In the genomic region with DNA sequence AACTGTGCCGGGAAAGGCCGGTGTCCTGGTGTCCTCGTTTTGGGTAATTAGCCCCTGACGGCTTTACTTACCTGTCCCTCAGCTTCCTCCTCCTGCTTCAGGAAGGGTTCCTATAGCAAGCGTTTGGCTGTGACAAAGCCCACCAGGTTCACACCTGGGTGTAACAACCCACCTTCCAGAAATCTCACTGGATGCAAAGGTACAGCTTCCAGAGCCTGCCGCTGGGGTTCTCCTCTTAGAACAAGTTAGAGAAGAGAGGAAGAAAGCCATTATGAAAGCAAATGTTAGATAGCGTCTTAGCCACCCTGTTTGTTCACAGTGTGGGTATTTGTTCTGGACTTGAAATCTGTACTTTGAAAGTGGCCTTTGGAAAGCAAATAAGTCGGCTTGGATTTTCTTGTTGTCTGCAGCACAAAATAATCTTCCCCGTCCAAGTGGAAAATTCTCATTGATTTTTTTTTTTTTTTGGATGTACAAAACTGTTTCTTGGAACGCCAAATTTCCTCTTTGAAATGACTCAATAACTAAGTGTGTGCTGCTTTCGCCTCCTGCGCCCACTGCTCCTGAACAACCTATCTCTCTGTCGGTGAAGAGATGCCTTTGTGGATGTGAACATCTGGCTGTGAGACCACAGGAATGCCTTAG, we compare ENCODE assay signal across 13 mouse cellular contexts.
"Had no signal": no experiment of that assay in that cellular context is flagged by ENCODE, and none has a peak within 500 bp of the region (broad histone marks: within the 10 kb centered on the region; RNA-seq: fewer than 3 reads in every experiment).

No protein-coding gene starts in this region.

- H3K4me1 ChIP-seq: intestine, embryonic 15.5 days; kidney, embryonic 15.5 days; stomach, embryonic 15.5 days had no signal

- DNase-seq: kidney, adult 18-20 months; kidney, postnatal 14 days; layer of hippocampus, postnatal 36 days; lung, postnatal 4 days; right cerebral cortex, postnatal 14 days; thymus, postnatal 36 days had no signal

- H3K9me3 ChIP-seq: hindbrain, embryonic 15.5 days; intestine, embryonic 15.5 days; kidney, embryonic 15.5 days; limb, embryonic 12.5 days; midbrain, embryonic 12.5 days; stomach, embryonic 15.5 days had no signal

- H3K4me3 ChIP-seq: hindbrain, embryonic 15.5 days; intestine, embryonic 15.5 days; kidney, embryonic 15.5 days; limb, embryonic 12.5 days; midbrain, embryonic 12.5 days; stomach, embryonic 15.5 days had no signal

- H3K27ac ChIP-seq: hindbrain, embryonic 15.5 days; intestine, embryonic 15.5 days; kidney, embryonic 15.5 days; limb, embryonic 12.5 days; liver, embryonic 14.5 days; stomach, embryonic 15.5 days had no signal

- H3K27me3 ChIP-seq: hindbrain, embryonic 15.5 days; intestine, embryonic 15.5 days; kidney, embryonic 15.5 days; limb, embryonic 12.5 days; stomach, embryonic 15.5 days had no signal

- H3K4me2 ChIP-seq: hindbrain, embryonic 15.5 days; intestine, embryonic 15.5 days; kidney, embryonic 15.5 days; limb, embryonic 12.5 days; midbrain, embryonic 12.5 days; stomach, embryonic 15.5 days had no signal

- ATAC-seq: intestine, embryonic 15.5 days had no signal

- H3K9ac ChIP-seq: hindbrain, embryonic 15.5 days; intestine, embryonic 15.5 days; kidney, embryonic 15.5 days; limb, embryonic 12.5 days; liver, embryonic 14.5 days; midbrain, embryonic 12.5 days; stomach, embryonic 15.5 days had no signal

- H3K36me3 ChIP-seq: hindbrain, embryonic 15.5 days; intestine, embryonic 15.5 days; kidney, embryonic 15.5 days; limb, embryonic 12.5 days; midbrain, embryonic 12.5 days; stomach, embryonic 15.5 days had no signal
